Mouse (Mus musculus) ES-E14 (cell line): ENCODE measurements around the gene Sh2b1. TPM values are rescaled to one million over a fixed set of nuclear protein-coding genes. Genes with fewer than 3 reads are reported as not detected.

Experiments
- DNase-seq: peaks from one replicate; pipeline ENCODE4 v3.0.0-alpha.2; 2013; ENCODE audit warnings: low read depth, low spot score
- H3K27ac ChIP-seq: 2 replicates; pipeline ENCODE4 v1.5.1; 2012; ENCODE audit warnings: low read depth, mild to moderate bottlenecking, low read length, moderate library complexity, mixed read lengths; ENCODE audit not compliant: poor library complexity, insufficient read depth, severe bottlenecking
- H3K36me3 ChIP-seq: 2 replicates; pipeline ENCODE4 v1.6.1; 2012; ENCODE audit warnings: mild to moderate bottlenecking, low read length, moderate library complexity, mixed read lengths; ENCODE audit not compliant: control insufficient read depth, poor library complexity, insufficient read depth, severe bottlenecking
- H3K4me1 ChIP-seq, 2 experiments: fragments of 150-350 bp in 1 of 2; sonication (generic) in 1 of 2; 2 replicates each; pipeline ENCODE4 v1.6.1; 2012; ENCODE audit warnings: low read length in 2 of 2, mild to moderate bottlenecking in 1 of 2, mixed read lengths in 1 of 2; ENCODE audit not compliant: control insufficient read depth in 2 of 2, insufficient read depth in 2 of 2, poor library complexity in 1 of 2
- H3K4me3 ChIP-seq, 2 experiments: fragments of 150-350 bp in 1 of 2; sonication (generic) in 1 of 2; 2 replicates each; pipeline ENCODE4 v1.5.1; 2012; ENCODE audit warnings: low read length in 2 of 2, low read depth in 1 of 2, mild to moderate bottlenecking in 1 of 2, mixed read lengths in 1 of 2; ENCODE audit not compliant: insufficient read depth in 1 of 2, poor library complexity in 1 of 2, severe bottlenecking in 1 of 2
- H3K9ac ChIP-seq: 2 replicates; pipeline ENCODE4 v1.6.1; 2012; ENCODE audit warnings: low read depth, mild to moderate bottlenecking, low read length, mixed read lengths; ENCODE audit not compliant: poor library complexity, insufficient read depth, severe bottlenecking
- H3K9me3 ChIP-seq: fragments of 150-350 bp; sonication (generic); 2 replicates; pipeline ENCODE4 v1.6.1; 2012; ENCODE audit warnings: low read depth, mild to moderate bottlenecking, low read length; ENCODE audit not compliant: control insufficient read depth, insufficient read depth
- CHD2 ChIP-seq: IDR thresholded peaks from 2 replicates; pipeline ENCODE4 v1.6.1; 2014; ENCODE audit warnings: mild to moderate bottlenecking, low read depth, low read length, inconsistent platforms
- HCFC1 ChIP-seq: IDR thresholded peaks from 2 replicates; pipeline ENCODE4 v1.6.1; 2012; ENCODE audit warnings: low read length, inconsistent platforms, borderline replicate concordance; ENCODE audit not compliant: insufficient read depth
- MAFK ChIP-seq: IDR thresholded peaks from 2 replicates; pipeline ENCODE4 v1.6.1; 2014; ENCODE audit warnings: mild to moderate bottlenecking, low read depth, low read length, inconsistent platforms; ENCODE audit not compliant: insufficient read depth
- ZC3H11A ChIP-seq: IDR thresholded peaks from 2 replicates; pipeline ENCODE4 v1.6.1; 2012; ENCODE audit warnings: low read depth, mild to moderate bottlenecking, inconsistent platforms, low read length, borderline replicate concordance
- ZNF384 ChIP-seq: IDR thresholded peaks from 2 replicates; pipeline ENCODE4 v1.6.1; 2012; ENCODE audit warnings: low read depth, low read length, inconsistent platforms
- in situ Hi-C, 2 experiments: fragments of 600-800 bp; cut with MboI; formaldehyde crosslinking; loops; one replicate each; pipeline ENCODE4 v1.15.1; 2025; ENCODE audit warnings: low sequenced_read_pairs in 2 of 2, inconsistent platforms in 1 of 2; ENCODE audit not compliant: unreplicated experiment in 2 of 2
- total RNA-seq: library from RNA; depleted of rRNA; stranded (reverse); fragments of 300-350 nt; gene quantifications from 2 replicates; pipeline ENCODE4 v1.2.3, GENCODE M21; 2012

The Sh2b1 gene
- total RNA-seq, 1 experiment: 20.3 TPM

DNA sequence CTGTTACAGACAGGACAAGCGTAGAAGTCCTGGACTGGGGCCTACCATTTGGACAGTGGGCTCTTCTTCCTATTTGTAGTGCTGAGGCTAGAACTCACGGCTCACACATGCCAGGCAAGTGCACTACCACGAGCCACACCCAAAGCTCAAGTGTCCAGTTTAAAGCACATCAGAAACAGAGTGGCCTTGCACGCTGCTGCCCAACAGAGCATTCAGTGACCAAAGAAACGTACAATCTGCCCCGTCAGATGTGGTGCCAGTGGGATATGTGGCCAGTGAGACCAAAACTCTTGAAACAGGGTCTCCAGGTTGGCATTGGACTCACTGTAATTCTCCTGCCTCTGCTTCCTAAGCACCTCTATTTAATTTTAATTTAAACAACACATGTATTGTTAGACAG lies 24.6 kb downstream of the Sh2b1 start:
- H3K9me3 ChIP-seq: no peaks in the 10 kb centered on the region
- H3K4me1 ChIP-seq: peaks cover 0 to 2% of the 10 kb centered on the region in 2 experiments; a peak in 1 of 4 replicates
- H3K9ac ChIP-seq: no peak overlapping the region
- H3K27ac ChIP-seq: no peak overlapping the region
- TF ChIP-seq HCFC1: no peak
- no peak for TF ChIP-seq ZNF384
- no peak for TF ChIP-seq ZC3H11A
- TF ChIP-seq MAFK: no peak
- TF ChIP-seq CHD2: no peak
- in situ Hi-C loops: no loop called here
- DNase-seq: no peak
- no peak overlapping the region for H3K4me3 ChIP-seq
- H3K36me3 ChIP-seq: peaks cover 2% of the 10 kb centered on the region; the same call in 1 of the 2 replicates

DNA sequence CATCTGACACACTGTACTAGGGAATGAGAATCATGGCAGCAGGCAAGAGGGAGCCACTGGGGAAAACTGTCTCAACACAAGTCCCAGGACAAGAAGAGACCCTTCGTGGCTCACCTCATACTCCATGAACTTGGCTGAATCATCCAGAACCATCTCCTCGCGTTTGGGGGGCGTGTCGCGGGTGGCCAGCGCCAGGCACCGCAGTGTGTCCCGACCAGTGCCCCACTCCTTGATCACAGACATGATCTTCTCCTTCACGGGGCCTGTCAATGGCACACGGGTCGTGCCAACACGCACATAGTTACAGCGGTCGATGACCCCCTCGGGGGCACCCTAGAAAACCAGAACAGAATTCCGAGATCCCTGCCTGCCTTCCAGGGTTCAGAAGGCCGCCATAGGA lies 25.2 kb downstream of the Sh2b1 start:
- TF ChIP-seq HCFC1 (no peak), ZC3H11A (no peak), CHD2 (no peak), ZNF384 (no peak), MAFK (no peak)
- Histone ChIP-seq H3K9me3 (no peaks in the 10 kb centered on the region), H3K4me1 (peaks cover 0 to 2% of the 10 kb centered on the region in 2 experiments; a peak in 1 of 4 replicates), H3K36me3 (peaks cover 6% of the 10 kb centered on the region), H3K9ac (no peak overlapping the region), H3K4me3 (no peak overlapping the region), H3K27ac (no peak overlapping the region)
- no peak for DNase-seq
- in situ Hi-C loops: no loop called here

DNA sequence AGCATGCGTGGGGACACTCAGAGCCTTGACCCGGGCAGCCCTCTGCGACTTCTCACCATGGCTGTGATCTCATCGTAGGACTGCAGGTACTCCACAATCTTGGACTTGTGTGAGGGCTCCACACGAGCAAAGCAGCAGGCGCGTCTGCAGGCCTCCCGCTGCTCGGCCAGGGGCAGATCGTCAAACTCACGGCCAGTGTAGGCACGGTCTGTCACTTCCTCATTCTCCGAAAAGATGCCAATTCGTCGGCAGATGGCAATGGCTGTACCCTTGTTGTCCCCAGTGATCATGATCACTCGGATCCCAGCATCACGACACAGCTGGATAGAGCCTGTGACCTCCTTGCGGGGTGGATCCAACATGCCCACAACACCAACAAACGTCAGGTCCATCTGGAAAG lies 26.7 kb downstream of the Sh2b1 start:
- in situ Hi-C loops: no loop called here
- peaks cover 18% of the 10 kb centered on the region for H3K36me3 ChIP-seq

DNA sequence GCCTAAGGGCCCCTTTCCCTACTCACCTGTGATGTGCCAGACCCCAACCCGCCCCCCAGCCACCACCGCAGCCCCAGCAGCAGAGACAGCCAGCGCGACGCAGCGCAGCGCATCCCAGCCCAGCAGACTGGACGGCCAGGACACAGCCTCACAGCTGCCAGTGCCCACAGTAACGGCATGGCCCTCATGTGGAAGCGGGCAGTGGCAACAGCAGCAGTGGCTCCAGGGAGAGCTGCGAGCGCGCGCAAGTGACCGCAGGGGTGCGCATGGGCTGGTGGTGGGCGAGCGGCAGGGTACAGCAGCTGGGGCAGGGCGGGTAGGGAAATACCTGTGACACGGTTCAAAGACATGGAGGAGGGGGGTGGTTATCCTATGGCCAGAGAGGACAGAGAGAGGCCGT lies 29.0 kb downstream of the Sh2b1 start:
- H3K9ac ChIP-seq: peak overlapping the region; percentile 29; the same call in 1 of the 2 replicates
- no peak overlapping the region for H3K27ac ChIP-seq
- TF ChIP-seq ZC3H11A (no peak), ZNF384 (no peak), HCFC1 (no peak), CHD2 (no peak), MAFK (no peak)
- no peaks in the 10 kb centered on the region for H3K9me3 ChIP-seq
- peak overlapping the region; percentile 43 to 56; a peak in 2 of 4 replicates for H3K4me3 ChIP-seq
- DNase-seq: no peak
- peaks cover 18% of the 10 kb centered on the region for H3K36me3 ChIP-seq
- in situ Hi-C loops: no loop called here
- H3K4me1 ChIP-seq: peaks cover 0 to 2% of the 10 kb centered on the region in 2 experiments; a peak in 1 of 4 replicates

More for the DNA sequence above, 26.7 kb downstream of the Sh2b1 start:
- Histone ChIP-seq H3K4me3 (no peak overlapping the region), H3K27ac (no peak overlapping the region), H3K9ac (no peak overlapping the region), H3K9me3 (no peaks in the 10 kb centered on the region), H3K4me1 (peaks cover 0 to 2% of the 10 kb centered on the region in 2 experiments; a peak in 1 of 4 replicates)
- no peak for DNase-seq
- TF ChIP-seq MAFK (no peak), ZC3H11A (no peak), CHD2 (no peak), HCFC1 (no peak), ZNF384 (no peak)

DNA sequence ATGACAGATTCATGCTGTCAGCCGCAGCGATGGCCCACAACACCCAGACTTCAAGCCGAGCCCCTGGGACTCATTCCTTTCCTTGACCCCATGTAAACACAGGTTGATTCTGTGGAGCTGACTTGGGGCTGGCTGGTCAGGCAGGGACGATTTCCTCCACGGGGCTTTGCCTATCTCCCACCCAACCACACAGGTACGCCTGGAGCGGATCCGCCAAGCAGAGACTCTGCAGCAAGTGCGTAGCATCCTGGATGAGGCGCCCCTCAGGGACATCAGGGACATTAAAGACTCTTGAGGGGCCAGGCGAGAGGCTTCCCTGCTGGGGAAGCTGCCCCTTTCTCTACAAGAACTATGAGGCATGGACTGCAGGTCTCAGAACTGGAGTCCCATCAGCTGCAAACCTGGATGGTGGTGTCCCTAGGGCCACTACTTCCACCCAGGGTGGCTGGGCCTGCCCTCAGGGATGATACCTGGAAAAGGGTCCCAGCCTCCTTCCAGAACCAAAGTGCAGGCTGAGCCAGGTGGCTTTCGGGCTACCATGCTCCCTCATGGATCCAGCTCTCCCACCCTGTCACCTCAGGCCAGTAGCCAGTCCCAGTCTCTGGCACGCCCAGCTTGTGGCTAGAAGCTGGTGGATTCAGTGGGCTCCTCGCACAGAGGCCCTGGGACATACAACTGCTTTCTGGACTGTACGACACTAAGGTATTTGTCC lies 30.0 kb downstream of the Sh2b1 start:
- Histone ChIP-seq H3K36me3 (peaks cover 21% of the 10 kb centered on the region), H3K4me3 (no peak overlapping the region), H3K9me3 (no peaks in the 10 kb centered on the region), H3K27ac (no peak overlapping the region), H3K4me1 (peaks cover 0 to 2% of the 10 kb centered on the region in 2 experiments; a peak in 1 of 4 replicates), H3K9ac (no peak overlapping the region)
- no peak for DNase-seq
- TF ChIP-seq MAFK (no peak), HCFC1 (no peak), ZNF384 (no peak), ZC3H11A (no peak), CHD2 (no peak)
- in situ Hi-C loops: no loop called here
